Mouse (Mus musculus) heart, postnatal 10 days (tissue): Measurements from ENCODE around the gene Spop. TPM values are rescaled to one million over a fixed set of nuclear protein-coding genes. Genes with fewer than 3 reads are reported as not detected.

Experiments
- DNase-seq, 2 experiments: peaks; one replicate each; pipeline ENCODE4 v3.0.0; 2021
- intact Hi-C: fragments of 180-260 bp; cut with DNase I; formaldehyde crosslinking; loops from one replicate; pipeline ENCODE4 v1.15.1; 2025
- total RNA-seq, 2 experiments: library from RNA; stranded (reverse); gene quantifications; 2 replicates each; pipeline ENCODE4 v1.2.3; 2021

The Spop gene
- total RNA-seq, result 100 to 1,000 TPM; 132 to 136 TPM

GRCm38 (mm10) chr11:95413641-95414535, at the start of gene Spop:
Gene Spop, plus strand, starts transcription at chr11:95414080.
- DNase-seq, result peak; percentile 93 to 97
- intact Hi-C loops, result no loop called here

- intact Hi-C loops, result loop anchor here (2.0 kb wide), 1 partner anchor 28 kb away; the partner anchor contains the start of gene Fam117a
- no peak for DNase-seq
Observed at GRCm38 (mm10) chr11:95364388-95364787, 49.5 kb upstream of the Spop start.

- intact Hi-C loops, result loop anchor here (2.0 to 5.0 kb wide), 2 partner anchors 29 to 53 kb away; partner anchors contain the start of genes Fam117a and Kat7
- peak; percentile 96 to 97 for DNase-seq
Observed at GRCm38 (mm10) chr11:95365596-95365995, 48.3 kb upstream of the Spop start.

GRCm38 (mm10) chr11:95366280-95366897, 47.5 kb upstream of the Spop start:
- intact Hi-C loops, result loop anchor here (5.0 kb wide), 1 partner anchor 54 kb away; the partner anchor contains the start of gene Kat7
- peak; percentile 64 to 74 for DNase-seq

- intact Hi-C loops, result loop anchor here (5.0 kb wide), 1 partner anchor 55 kb away; the partner anchor contains the start of gene Kat7
- no peak for DNase-seq
Observed at GRCm38 (mm10) chr11:95367011-95367735, 46.7 kb upstream of the Spop start.

GRCm38 (mm10) chr11:95368231-95368823, 45.6 kb upstream of the Spop start:
- intact Hi-C loops, result loop anchor here (5.0 kb wide), 1 partner anchor 56 kb away; the partner anchor contains the start of gene Kat7
- DNase-seq, result no peak

GRCm38 (mm10) chr11:95368871-95369270, 45.0 kb upstream of the Spop start:
- DNase-seq, result no peak
- intact Hi-C loops, result loop anchor here (5.0 kb wide), 1 partner anchor 57 kb away; the partner anchor contains the start of gene Kat7

- intact Hi-C loops, result loop anchor here (5.0 kb wide), 1 partner anchor 58 kb away; the partner anchor contains the start of gene Kat7
- DNase-seq, result peak; percentile 76 to 79
Observed at GRCm38 (mm10) chr11:95369964-95370890, 43.7 kb upstream of the Spop start.

GRCm38 (mm10) chr11:95371182-95371581, 42.7 kb upstream of the Spop start:
- intact Hi-C loops, result no loop called here
- DNase-seq, result no peak

GRCm38 (mm10) chr11:95378926-95379325, 35.0 kb upstream of the Spop start:
- intact Hi-C loops, result no loop called here
- no peak for DNase-seq

- intact Hi-C loops, result no loop called here
- DNase-seq, result no peak
Observed at GRCm38 (mm10) chr11:95379552-95379951, 34.3 kb upstream of the Spop start.

- DNase-seq, result no peak
- intact Hi-C loops, result loop anchor here (5.0 kb wide), 2 partner anchors 43 to 123 kb away; partner anchors contain the start of gene Fam117a
Observed at GRCm38 (mm10) chr11:95380711-95381110, 33.2 kb upstream of the Spop start.

GRCm38 (mm10) chr11:95381146-95381545, 32.7 kb upstream of the Spop start:
- intact Hi-C loops, result loop anchor here (5.0 kb wide), 2 partner anchors 44 to 124 kb away; partner anchors contain the start of gene Fam117a
- no peak for DNase-seq

- DNase-seq, result peak; percentile 62 to 65
- intact Hi-C loops, result loop anchor here (5.0 kb wide), 2 partner anchors 46 to 126 kb away; partner anchors contain the start of gene Fam117a
Observed at GRCm38 (mm10) chr11:95383331-95383986, 30.4 kb upstream of the Spop start.

- intact Hi-C loops, result loop anchor here (1.0 to 5.0 kb wide), 4 partner anchors 47 to 136 kb away; partner anchors contain the start of genes Fam117a and Kat7
Observed at GRCm38 (mm10) chr11:95384004-95384318, 29.9 kb upstream of the Spop start.

GRCm38 (mm10) chr11:95384319-95384972, 29.4 kb upstream of the Spop start, which contains the start of gene Slc35b1:
Gene Slc35b1, plus strand, starts transcription at chr11:95384692.
- peak; percentile 96 to 97 for DNase-seq
- intact Hi-C loops, result loop anchor here (1.0 to 5.0 kb wide), 4 partner anchors 47 to 136 kb away; partner anchors contain the start of genes Fam117a and Kat7

More at GRCm38 (mm10) chr11:95384004-95384318, 29.9 kb upstream of the Spop start:
- no peak for DNase-seq

GRCm38 (mm10) chr11:95384973-95385320, 28.9 kb upstream of the Spop start:
- no peak for DNase-seq
- intact Hi-C loops, result loop anchor here (1.0 to 5.0 kb wide), 4 partner anchors 48 to 135 kb away; partner anchors contain the start of genes Fam117a and Kat7

GRCm38 (mm10) chr11:95387354-95387753, 26.5 kb upstream of the Spop start:
- DNase-seq, result no peak
- intact Hi-C loops, result no loop called here
